Mouse (Mus musculus): ENCODE results near the gene Gal3st4.
"Not testable (repeated sequence)": the region's sequence is repeated elsewhere in the genome, so short reads cannot be mapped to it uniquely, and the experiment has no call there.

Gene Gal3st4

GRCm38 (mm10) chr5:138216632-138217031, 56.0 kb downstream of the Gal3st4 start:
- DNase-seq (ENCODE audit: low spot score): not testable (repeated sequence)

Measured in yolk sac, embryonic 10.5 days (tissue).